Mouse (Mus musculus) spleen, adult 2 months (tissue): ENCODE measurements at regions not wholly inside any gene's neighbourhood (a gene's known extent, or its start where the extent isn't known, plus 50 kb on each side); places are given as distances from the start of the nearest gene placed in this dataset.

Source experiments
- CTCF ChIP-seq: fragments of 200-500 bp; IDR thresholded peaks from 2 replicates; pipeline ENCODE4 v1.5.1; 2011; ENCODE audit warnings: mild to moderate bottlenecking, inconsistent platforms; ENCODE audit not compliant: insufficient read depth, insufficient read length, insufficient replicate concordance; ENCODE audit errors: extremely low read depth
- POLR2A ChIP-seq: fragments of 200-500 bp; IDR thresholded peaks from 2 replicates; pipeline ENCODE4 v1.6.1; 2011; ENCODE audit warnings: low read depth, low read length, inconsistent platforms

DNA sequence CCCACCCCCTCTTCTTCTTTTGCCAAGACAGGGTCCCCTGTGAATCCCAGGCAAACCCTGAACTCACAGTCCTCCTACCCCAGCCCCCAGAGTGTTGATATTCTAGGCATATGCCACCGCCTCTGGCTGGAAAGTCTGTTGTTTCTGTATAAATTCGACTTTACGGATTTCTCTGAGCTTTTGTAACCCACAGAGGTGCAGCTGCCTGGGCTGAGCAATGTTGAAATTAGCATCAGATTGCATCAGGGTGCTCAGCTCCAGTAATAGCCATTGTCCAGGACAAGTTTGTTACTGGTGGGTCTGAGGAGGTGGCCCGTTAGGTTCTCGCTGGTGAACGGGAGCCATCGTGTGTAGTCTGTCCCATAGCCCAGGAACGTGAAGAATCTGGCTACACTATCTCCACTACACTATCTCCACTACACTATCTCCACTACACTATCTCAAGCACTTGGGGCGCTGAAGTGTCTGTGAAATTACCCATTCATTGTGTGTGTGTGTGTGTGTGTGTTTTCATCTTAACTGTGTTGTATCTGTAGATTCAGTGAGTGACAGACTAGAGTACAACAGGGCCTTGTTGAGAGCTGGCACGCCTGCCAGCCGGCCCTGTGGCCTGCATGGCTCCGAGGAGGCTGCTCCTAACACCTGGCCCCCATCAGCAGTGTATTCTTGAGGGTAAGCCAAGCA, 92.4 kb upstream of the Hnrnpk start:
- TF ChIP-seq POLR2A: no peak
- no peak for TF ChIP-seq CTCF
